Mouse (Mus musculus): ENCODE measurements around the gene Ssna1. TPM values are rescaled to one million over a fixed set of nuclear protein-coding genes. Genes with fewer than 3 reads are reported as not detected.

Ssna1 gene
- polyA plus RNA-seq, 1 experiment from 2014 or later = 244 TPM

- H3K36me3 ChIP-seq = peaks cover 30% of the 10 kb centered on the region
- peak within 1 kb of the TSS; percentile 67 for H3K27ac ChIP-seq
- no peaks in the 10 kb centered on the region for H3K9me3 ChIP-seq
- ATAC-seq (ENCODE audit: insufficient number of reproducible peaks, low FRiP score, low TSS enrichment, low read depth) = no peak
- H3K9ac ChIP-seq = no peak within 1 kb of the TSS
- H3K4me2 ChIP-seq = peak within 1 kb of the TSS; percentile 26; the same call in 1 of the 2 replicates
- no peak within 1 kb of the TSS for H3K4me3 ChIP-seq
- peaks cover 59% of the 10 kb centered on the region for H3K4me1 ChIP-seq
- H3K27me3 ChIP-seq = peaks cover 64% of the 10 kb centered on the region
- WGBS = 86% methylated on average over 6 of the region's 6 CpGs
Measured at GRCm38 (mm10) chr2:25287927-25288649, 15.8 kb upstream of the Ssna1 start, which contains the start of gene Tmem210. Tmem210 (plus strand) TSS chr2:25288145.

DNA sequence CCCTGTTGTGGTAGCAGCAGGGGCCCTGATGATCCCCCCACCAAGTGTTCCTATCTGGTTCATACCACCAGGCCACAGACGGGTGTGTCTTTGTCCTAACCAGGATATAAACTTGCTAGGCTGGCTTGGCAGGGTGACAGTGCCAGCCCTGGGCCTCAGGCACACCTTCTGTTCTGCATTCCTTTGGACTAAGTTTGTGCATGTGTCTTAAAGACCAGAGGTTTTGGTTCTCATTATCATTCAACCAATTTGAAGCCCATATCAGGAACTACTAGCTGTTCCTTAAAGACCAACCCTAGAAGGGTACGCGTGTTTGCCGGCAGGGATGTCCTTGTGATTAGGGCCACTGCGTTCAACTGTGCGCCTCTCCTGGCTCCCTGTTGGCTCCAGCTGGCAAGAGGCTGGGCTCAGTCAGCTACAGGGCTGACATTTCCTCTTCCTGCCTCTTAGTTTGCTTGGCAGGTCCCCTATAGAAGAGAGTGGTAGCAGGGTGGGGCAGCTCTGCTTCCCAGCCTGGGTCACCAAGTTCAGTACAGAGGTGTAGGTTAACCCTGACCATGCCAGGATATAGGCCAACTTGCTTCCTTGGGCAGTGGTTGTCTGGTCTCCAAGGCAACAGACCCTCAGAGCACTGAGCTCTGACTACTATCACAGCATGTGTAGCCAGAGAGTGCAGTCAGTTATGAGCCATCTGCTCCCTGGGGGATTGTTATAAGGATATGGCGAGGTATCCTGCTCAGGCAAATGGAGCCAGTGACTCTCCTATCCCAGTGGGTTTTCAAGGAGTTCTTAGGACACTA is 14.8 kb upstream of the Ssna1 start:
- Histone ChIP-seq H3K9ac (no peak overlapping the region), H3K4me2 (peak overlapping the region; percentile 26; the same call in 1 of the 2 replicates), H3K4me3 (no peak overlapping the region), H3K27ac (peak overlapping the region; percentile 67), H3K9me3 (no peaks in the 10 kb centered on the region), H3K36me3 (peaks cover 40% of the 10 kb centered on the region), H3K4me1 (peaks cover 51% of the 10 kb centered on the region), H3K27me3 (peaks cover 54% of the 10 kb centered on the region)
- no peak for ATAC-seq (ENCODE audit: insufficient number of reproducible peaks, low FRiP score, low TSS enrichment, low read depth)
- 42% methylated on average over 7 of the region's 7 CpGs for WGBS

DNA sequence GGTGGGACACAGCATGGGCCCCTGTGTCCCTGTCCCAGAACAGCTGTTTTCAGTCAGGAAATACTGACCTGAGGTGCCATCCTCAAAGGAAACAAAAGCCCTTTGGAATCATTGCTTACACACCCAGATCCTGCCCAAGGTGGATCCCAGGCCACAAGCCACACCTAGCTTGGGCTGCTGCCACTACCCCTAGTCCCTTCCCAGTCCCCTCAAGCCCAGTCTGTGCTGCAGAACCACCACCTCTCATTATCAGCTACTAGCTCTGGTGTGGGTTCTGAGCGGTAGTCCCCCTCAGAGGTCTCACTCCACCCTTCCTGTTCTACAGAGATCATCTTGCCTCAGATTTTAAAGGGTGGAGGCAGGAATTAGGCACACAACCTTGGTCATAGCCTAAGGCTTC is 14.1 kb upstream of the Ssna1 start:
- WGBS = 81% methylated on average over 1 of the region's 1 CpGs
- peaks cover 45% of the 10 kb centered on the region for H3K36me3 ChIP-seq
- H3K4me2 ChIP-seq = no peak overlapping the region; the same call in 1 of the 2 replicates

GRCm38 (mm10) chr2:25285551-25285950 is 13.3 kb upstream of the Ssna1 start:
- H3K27ac ChIP-seq = 0 out of 2 replicates have a peak overlapping the region, but pooled peaks have one; percentile 38
- H3K4me2 ChIP-seq = no peak overlapping the region
- no peak for ATAC-seq (ENCODE audit: insufficient number of reproducible peaks, low FRiP score, low TSS enrichment, low read depth)
- peaks cover 53% of the 10 kb centered on the region for H3K36me3 ChIP-seq
- H3K9ac ChIP-seq = no peak overlapping the region
- 83% methylated on average over 2 of the region's 2 CpGs for WGBS
- peaks cover 38% of the 10 kb centered on the region for H3K4me1 ChIP-seq
- peaks cover 39% of the 10 kb centered on the region for H3K27me3 ChIP-seq
- H3K9me3 ChIP-seq = no peaks in the 10 kb centered on the region
- no peak overlapping the region for H3K4me3 ChIP-seq

More for the DNA sequence above, 14.1 kb upstream of the Ssna1 start:
- H3K27ac ChIP-seq = peak overlapping the region; percentile 67
- H3K27me3 ChIP-seq = peaks cover 46% of the 10 kb centered on the region
- ATAC-seq (ENCODE audit: insufficient number of reproducible peaks, low FRiP score, low TSS enrichment, low read depth) = no peak
- H3K4me3 ChIP-seq = no peak overlapping the region
- H3K4me1 ChIP-seq = peaks cover 45% of the 10 kb centered on the region
- H3K9ac ChIP-seq = no peak overlapping the region
- no peaks in the 10 kb centered on the region for H3K9me3 ChIP-seq

DNA sequence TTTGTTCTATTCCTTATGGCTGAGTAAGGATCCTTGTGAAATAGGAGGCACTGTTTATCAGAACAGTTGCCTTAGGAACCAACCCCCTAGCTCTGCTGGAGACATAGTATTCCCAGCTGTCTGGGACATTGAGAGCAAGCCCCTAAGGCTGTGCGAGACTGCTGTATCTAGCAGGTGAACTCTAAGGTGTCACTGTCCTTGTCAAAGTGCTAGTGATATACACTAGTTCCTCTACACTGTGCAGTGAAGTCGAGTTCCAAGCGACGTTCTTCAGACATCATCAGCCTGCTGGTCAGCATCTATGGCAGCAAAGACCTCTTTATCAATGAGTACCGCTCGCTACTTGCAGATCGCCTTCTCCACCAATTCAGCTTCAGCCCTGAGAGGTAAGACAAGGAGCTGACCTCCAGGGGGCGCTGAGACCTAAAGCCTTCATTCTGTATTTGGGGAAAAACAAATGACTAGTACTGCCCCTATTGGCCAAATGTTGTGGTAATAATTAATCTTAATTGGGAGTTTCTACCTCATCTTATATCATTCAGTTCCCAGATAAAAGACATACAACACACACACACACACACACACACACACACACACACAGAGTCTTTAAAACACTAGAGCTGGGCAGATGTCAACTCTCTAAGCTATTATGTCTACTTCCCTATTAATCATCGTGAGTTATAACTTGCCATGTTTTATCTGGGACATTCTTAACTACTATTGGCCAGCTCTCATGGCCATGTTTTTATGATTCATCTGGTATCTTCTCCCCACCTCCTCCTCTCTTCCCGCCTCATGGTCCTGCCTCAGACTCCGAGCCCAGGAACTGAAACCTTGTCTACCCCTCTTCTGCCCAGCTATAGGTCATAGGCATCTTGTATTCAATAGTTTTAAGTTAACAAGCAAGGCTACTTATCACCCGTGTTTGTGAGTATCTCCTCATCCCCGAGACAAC is 7.0 kb upstream of the Ssna1 start:
- Histone ChIP-seq H3K4me1 (no peaks in the 10 kb centered on the region), H3K9ac (no peak overlapping the region), H3K27me3 (no peaks in the 10 kb centered on the region), H3K36me3 (peaks cover 96% of the 10 kb centered on the region), H3K27ac (no peak overlapping the region), H3K4me2 (no peak overlapping the region), H3K9me3 (no peaks in the 10 kb centered on the region), H3K4me3 (no peak overlapping the region)
- 64% methylated on average over 13 of the region's 13 CpGs for WGBS
- ATAC-seq (ENCODE audit: insufficient number of reproducible peaks, low FRiP score, low TSS enrichment, low read depth) = 0 out of 2 replicates have a peak, but pooled peaks have one; percentile 24

DNA sequence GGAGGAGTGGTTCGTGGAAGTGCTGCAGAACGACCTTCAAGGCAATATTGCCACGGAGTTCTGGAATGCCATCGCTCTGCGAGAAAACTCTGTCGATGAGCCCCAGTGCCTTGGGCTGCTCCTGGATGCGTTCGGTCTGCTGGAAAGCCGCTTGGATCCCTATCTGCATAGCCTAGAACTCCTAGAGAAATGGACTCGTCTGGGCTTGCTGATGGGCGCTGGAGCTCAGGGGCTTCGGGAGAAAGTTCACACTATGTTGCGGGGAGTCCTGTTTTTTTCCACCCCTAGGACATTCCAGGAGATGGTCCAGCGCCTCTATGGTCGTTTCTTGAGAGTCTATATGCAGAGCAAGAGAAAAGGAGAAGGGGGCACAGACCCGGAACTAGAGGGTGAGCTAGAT is 772 bp upstream of the Ssna1 start:
- peak overlapping the region; percentile 91 for H3K4me3 ChIP-seq
- H3K9me3 ChIP-seq = no peaks in the 10 kb centered on the region
- peaks cover 76% of the 10 kb centered on the region for H3K36me3 ChIP-seq
- no peaks in the 10 kb centered on the region for H3K27me3 ChIP-seq
- peak overlapping the region; percentile 82 for H3K9ac ChIP-seq
- peak overlapping the region; percentile 88 for H3K4me2 ChIP-seq
- peak overlapping the region; percentile 91 for H3K27ac ChIP-seq
- ATAC-seq (ENCODE audit: insufficient number of reproducible peaks, low FRiP score, low TSS enrichment, low read depth) = no peak
- H3K4me1 ChIP-seq = peaks cover 27% of the 10 kb centered on the region
- 30% methylated on average over 16 of the region's 16 CpGs for WGBS

- peaks cover 76% of the 10 kb centered on the region for H3K36me3 ChIP-seq
- no peak for ATAC-seq (ENCODE audit: insufficient number of reproducible peaks, low FRiP score, low TSS enrichment, low read depth)
- no peaks in the 10 kb centered on the region for H3K9me3 ChIP-seq
- peaks cover 27% of the 10 kb centered on the region for H3K4me1 ChIP-seq
- peak overlapping the region; percentile 82 for H3K9ac ChIP-seq
- H3K27me3 ChIP-seq = no peaks in the 10 kb centered on the region
- H3K4me3 ChIP-seq = peak overlapping the region; percentile 91
- WGBS = 0% methylated on average over 29 of the region's 29 CpGs
- peak overlapping the region; percentile 91 for H3K27ac ChIP-seq
- H3K4me2 ChIP-seq = peak overlapping the region; percentile 88
Measured at GRCm38 (mm10) chr2:25272515-25272914, 277 bp upstream of the Ssna1 start.

- Histone ChIP-seq H3K4me3 (no peak overlapping the region), H3K27me3 (peaks cover 20% of the 10 kb centered on the region), H3K27ac (no peak overlapping the region), H3K4me1 (peaks cover 47% of the 10 kb centered on the region), H3K9ac (no peak overlapping the region), H3K36me3 (peaks cover 38% of the 10 kb centered on the region), H3K4me2 (no peak overlapping the region), H3K9me3 (no peaks in the 10 kb centered on the region)
- 71% methylated on average over 4 of the region's 4 CpGs for WGBS
- no peak for ATAC-seq (ENCODE audit: insufficient number of reproducible peaks, low FRiP score, low TSS enrichment, low read depth)
Measured at GRCm38 (mm10) chr2:25267746-25268309, 4.4 kb downstream of the Ssna1 start.

- peaks cover 38% of the 10 kb centered on the region for H3K36me3 ChIP-seq
- no peak overlapping the region for H3K27ac ChIP-seq
- peaks cover 47% of the 10 kb centered on the region for H3K4me1 ChIP-seq
- no peak overlapping the region for H3K9ac ChIP-seq
- no peak overlapping the region for H3K4me2 ChIP-seq
- H3K4me3 ChIP-seq = no peak overlapping the region
- peaks cover 20% of the 10 kb centered on the region for H3K27me3 ChIP-seq
- no peak for ATAC-seq (ENCODE audit: insufficient number of reproducible peaks, low FRiP score, low TSS enrichment, low read depth)
- H3K9me3 ChIP-seq = no peaks in the 10 kb centered on the region
Measured at GRCm38 (mm10) chr2:25267241-25267640, 5.0 kb downstream of the Ssna1 start.

- 39% methylated on average over 2 of the region's 2 CpGs for WGBS
- peaks cover 20% of the 10 kb centered on the region for H3K27me3 ChIP-seq
- ATAC-seq (ENCODE audit: insufficient number of reproducible peaks, low FRiP score, low TSS enrichment, low read depth) = no peak
- peaks cover 38% of the 10 kb centered on the region for H3K36me3 ChIP-seq
- H3K9me3 ChIP-seq = no peaks in the 10 kb centered on the region
- H3K9ac ChIP-seq = no peak overlapping the region
- peaks cover 52% of the 10 kb centered on the region for H3K4me1 ChIP-seq
- no peak overlapping the region for H3K27ac ChIP-seq
- no peak overlapping the region for H3K4me3 ChIP-seq
- no peak overlapping the region for H3K4me2 ChIP-seq
Measured at GRCm38 (mm10) chr2:25266720-25267119, 5.5 kb downstream of the Ssna1 start.

Data from limb, embryonic 15.5 days (tissue).